Comparison of ENCODE assay signal across 30 mouse cellular contexts in the genomic region with DNA sequence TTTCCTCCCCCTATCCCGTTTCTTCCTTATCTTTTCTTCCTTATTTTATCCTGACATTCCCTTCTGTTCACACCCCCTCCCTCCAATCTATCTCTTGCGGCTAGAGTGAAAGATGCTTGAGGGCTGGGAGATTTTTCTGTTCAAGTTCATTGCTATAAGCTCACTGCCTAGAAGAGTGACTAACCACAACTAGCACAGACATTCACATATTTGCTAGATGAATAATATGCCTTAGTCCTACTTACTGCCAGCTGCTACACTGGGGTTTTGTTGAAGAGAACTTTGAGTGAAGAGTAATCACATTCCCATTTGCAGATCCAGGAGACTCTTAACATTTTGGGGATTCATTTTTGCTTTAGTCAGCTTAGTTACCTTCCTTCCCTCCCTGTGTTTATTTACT. TPM values are rescaled to one million over a fixed set of nuclear protein-coding genes. Genes with fewer than 3 reads are reported as not detected.
A peak's percentile ranks its signal among the peaks of the same experiment; 100 is the strongest.
DNase-seq lines count a peak whose midpoint lies in the region; ATAC-seq and TF ChIP-seq lines count a peak whose summit lies in the region.
"Had no signal": no experiment of that assay in that cellular context is flagged by ENCODE, and none has a peak within 500 bp of the region (broad histone marks: within the 10 kb centered on the region; RNA-seq: fewer than 3 reads in every experiment).

No protein-coding gene starts in this region.

- DNase-seq in lung, embryonic 14.5 days = peak; percentile 9
- DNase-seq in lung, postnatal 36 days = no peak
- peak; percentile 70 for DNase-seq in NIH3T3 (ENCODE audit: low read depth)
- DNase-seq in testis, postnatal 10 days (ENCODE audit: low spot score) = no peak
- DNase-seq in heart, adult 18-20 months = no peak
- no peak for DNase-seq in layer of hippocampus, postnatal 14 days (ENCODE audit: low spot score in 2 of 2)
- DNase-seq: adrenal gland, adult 8-10 months; adrenal gland, postnatal 25 days; cerebellum, adult 18-20 months; cerebellum, adult 9-10 months; cerebellum, postnatal 14 days; gastrocnemius, postnatal 25 days; heart, adult 2 months; heart, postnatal 14 days; heart, postnatal 4 days had no signal

- no peak overlapping the region for H3K27ac ChIP-seq in lung, embryonic 14.5 days (ENCODE audit: low read depth)
- H3K27ac ChIP-seq in embryonic fibroblast, embryonic 13.5 days (ENCODE audit: insufficient read depth, low read length) = peak overlapping the region; percentile 97
- no peak overlapping the region for H3K27ac ChIP-seq in liver, embryonic 12.5 days
- H3K27ac ChIP-seq: embryonic facial prominence, embryonic 12.5 days; embryonic facial prominence, embryonic 15.5 days; forebrain, embryonic 10.5 days; forebrain, embryonic 13.5 days; heart, adult 2 months; heart, embryonic 10.5 days; heart, embryonic 13.5 days; hindbrain, embryonic 14.5 days; hindbrain, postnatal 0 days had no signal

- no peaks in the 10 kb centered on the region for H3K9me3 ChIP-seq in lung, embryonic 14.5 days (ENCODE audit: low read depth, low read length)
- H3K9me3 ChIP-seq in liver, embryonic 12.5 days (replicated peaks) = no peaks in the 10 kb centered on the region
- H3K9me3 ChIP-seq: embryonic facial prominence, embryonic 12.5 days; embryonic facial prominence, embryonic 15.5 days; forebrain, embryonic 10.5 days; forebrain, embryonic 13.5 days; heart, embryonic 10.5 days; heart, embryonic 13.5 days had no signal

- no peak for ATAC-seq in lung, embryonic 14.5 days (ENCODE audit: insufficient read depth)
- no peak for ATAC-seq in liver, embryonic 12.5 days
- ATAC-seq: activated CD4-positive, CD25-positive, alpha-beta regulatory T cell, adult 4 months; forebrain, embryonic 13.5 days; forebrain, embryonic 16.5 days; hindbrain, postnatal 0 days; inflammation-experienced regulatory T-cells, adult 6 months; intestine, embryonic 16.5 days had no signal

- H3K4me2 ChIP-seq in lung, embryonic 14.5 days = no peak overlapping the region
- no peak overlapping the region for H3K4me2 ChIP-seq in liver, embryonic 12.5 days
- H3K4me2 ChIP-seq: embryonic facial prominence, embryonic 12.5 days; embryonic facial prominence, embryonic 15.5 days; forebrain, embryonic 13.5 days; heart, embryonic 13.5 days; hindbrain, embryonic 14.5 days had no signal

- 16% methylated on average over 2 of the region's 2 CpGs for WGBS in lung, embryonic 14.5 days
- 41% methylated on average over 2 of the region's 2 CpGs for WGBS in liver, embryonic 12.5 days (ENCODE audit: insufficient replicate concordance)

- 0 out of 2 replicates have a peak, but pooled peaks cover 7% of the 10 kb centered on the region for H3K27me3 ChIP-seq in lung, embryonic 14.5 days (ENCODE audit: insufficient read depth, low read length)
- H3K27me3 ChIP-seq in liver, embryonic 12.5 days (replicated peaks) = peaks cover 69% of the 10 kb centered on the region
- H3K27me3 ChIP-seq: embryonic facial prominence, embryonic 12.5 days had no signal

- no peak for TF ChIP-seq CTCF in lung, embryonic 14.5 days (IDR thresholded peaks at IDR 0.05; ENCODE audit: low read depth)
- no peak for TF ChIP-seq CTCF in embryonic fibroblast, embryonic 13.5 days (IDR thresholded peaks at IDR 0.05; ENCODE audit: borderline replicate concordance, insufficient read depth, low read length)

- H3K4me3 ChIP-seq in lung, embryonic 14.5 days (ENCODE audit: low read depth, low read length) = no peak overlapping the region
- no peak overlapping the region for H3K4me3 ChIP-seq in embryonic fibroblast, embryonic 13.5 days (ENCODE audit: insufficient read depth, low read length)
- no peak overlapping the region for H3K4me3 ChIP-seq in liver, embryonic 12.5 days
- H3K4me3 ChIP-seq: embryonic facial prominence, embryonic 12.5 days; embryonic facial prominence, embryonic 15.5 days; erythroblast, embryonic 14.5 days; forebrain, embryonic 10.5 days; forebrain, embryonic 13.5 days; heart, adult 2 months; heart, embryonic 10.5 days; heart, embryonic 13.5 days had no signal

- H3K9ac ChIP-seq in lung, embryonic 14.5 days = no peak overlapping the region
- no peak overlapping the region for H3K9ac ChIP-seq in liver, embryonic 12.5 days
- H3K9ac ChIP-seq: embryonic facial prominence, embryonic 12.5 days; embryonic facial prominence, embryonic 15.5 days; forebrain, embryonic 13.5 days; heart, embryonic 13.5 days; hindbrain, embryonic 14.5 days had no signal

- H3K4me1 ChIP-seq in lung, embryonic 14.5 days (ENCODE audit: insufficient read depth) = peaks cover 2% of the 10 kb centered on the region; the same call in 1 of the 2 replicates
- H3K4me1 ChIP-seq in embryonic fibroblast, embryonic 13.5 days (ENCODE audit: control insufficient read depth, insufficient read depth, low read length) = peaks cover 8% of the 10 kb centered on the region
- peaks cover 15% of the 10 kb centered on the region for H3K4me1 ChIP-seq in liver, embryonic 12.5 days
- H3K4me1 ChIP-seq: embryonic facial prominence, embryonic 15.5 days had no signal

- TF ChIP-seq POLR2A in embryonic fibroblast, embryonic 13.5 days (IDR thresholded peaks at IDR 0.05; ENCODE audit: low read depth, low read length) = no peak

- no peaks in the 10 kb centered on the region for H3K36me3 ChIP-seq in lung, embryonic 14.5 days (ENCODE audit: insufficient read depth)
- H3K36me3 ChIP-seq in liver, embryonic 12.5 days = no peaks in the 10 kb centered on the region
- H3K36me3 ChIP-seq: embryonic facial prominence, embryonic 12.5 days; embryonic facial prominence, embryonic 15.5 days; forebrain, embryonic 10.5 days; heart, embryonic 10.5 days; heart, embryonic 13.5 days had no signal

RNA-seq across cellular contexts. Expression of a gene that starts 4.0 kb away (rescaled TPM):
- 19.2 and 20.4 TPM in 2 replicates for polyA plus RNA-seq in lung, embryonic 14.5 days (2014; fragmentation: Nextera tagmentation; extraction: Ambion mirVana)
- 30.0 and 33.7 TPM in 2 replicates for polyA plus RNA-seq in embryonic fibroblast, embryonic 13.5 days (2011; ENCODE audit: insufficient read length, low read depth, missing spikeins)
- 1 to 10 TPM; 1.5 to 2.2 TPM for total RNA-seq in heart, adult 18-20 months (2021)
- total RNA-seq in layer of hippocampus, postnatal 14 days (2021) = 100 to 1,000 TPM; 170 to 195 TPM
- 8.5 and 8.9 TPM in 2 replicates for polyA plus RNA-seq in liver, embryonic 12.5 days (2016; fragmentation: Nextera tagmentation; extraction: Ambion mirVana)

RNA-seq across cellular contexts. Expression of a gene that starts 54.2 kb away (rescaled TPM):
- 3.2 and 3.9 TPM in 2 replicates for polyA plus RNA-seq in lung, embryonic 14.5 days (2014; fragmentation: Nextera tagmentation; extraction: Ambion mirVana)
- 0.95 and 2.1 TPM in 2 replicates for polyA plus RNA-seq in embryonic fibroblast, embryonic 13.5 days (2011; ENCODE audit: insufficient read length, low read depth, missing spikeins)
- 1 to 10 TPM; 1.5 to 1.7 TPM for total RNA-seq in heart, adult 18-20 months (2021)
- 10 to 100 TPM; 44.5 to 48.3 TPM for total RNA-seq in layer of hippocampus, postnatal 14 days (2021)
- 12.1 and 12.8 TPM in 2 replicates for polyA plus RNA-seq in liver, embryonic 12.5 days (2016; fragmentation: Nextera tagmentation; extraction: Ambion mirVana)

Comparison
In these comparisons a context has a peak if more than half of its experiments do, and no peak if none do; other contexts are left out.
1. DNase-seq: peak in lung, embryonic 14.5 days (single experiment) and NIH3T3 (single experiment); none in lung, postnatal 36 days (single experiment), testis, postnatal 10 days (single experiment), heart, adult 18-20 months (0 of 2) and layer of hippocampus, postnatal 14 days (0 of 2).